Mouse (Mus musculus): ENCODE data around the gene Gm49396.
A peak's percentile ranks its signal among the peaks of the same experiment; 100 is the strongest.

Gm49396 gene

DNA sequence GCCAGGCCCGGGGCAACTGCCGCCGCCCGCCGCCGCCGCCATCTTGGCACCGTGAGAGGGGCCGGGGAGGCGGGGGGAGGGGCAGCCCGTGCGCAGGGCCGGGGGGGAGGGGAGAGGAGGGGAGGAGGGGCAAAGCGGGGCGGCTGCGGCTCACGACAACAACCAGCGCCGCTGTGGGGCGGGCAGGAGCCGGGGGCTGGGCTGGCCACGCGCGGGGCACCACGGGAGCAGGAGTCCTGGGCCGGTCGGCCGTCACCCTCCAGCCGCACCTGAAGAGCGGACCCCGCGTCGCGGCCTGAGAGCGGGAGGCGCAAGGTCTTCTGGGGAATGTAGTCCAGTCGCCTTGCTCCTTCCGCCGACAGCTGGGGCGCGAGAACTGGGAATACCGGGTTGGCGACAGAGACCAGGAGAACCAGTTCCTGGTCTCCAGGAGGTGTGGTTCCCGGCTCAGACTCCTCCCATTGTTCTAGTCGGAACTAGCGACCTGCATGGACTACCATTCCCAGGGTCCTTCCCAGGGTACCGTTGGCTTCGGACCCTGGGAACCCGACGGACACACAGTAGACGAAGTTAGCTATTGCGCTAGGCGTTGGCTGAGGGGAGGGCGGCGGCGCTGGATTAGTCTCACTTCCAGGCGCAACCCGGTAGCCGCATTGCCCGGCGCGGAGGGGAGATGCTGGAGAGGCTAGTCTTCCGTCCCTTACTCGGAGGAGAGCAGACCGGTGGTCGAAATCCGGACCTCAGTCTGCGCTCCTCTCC lies 25.7 kb downstream of the Gm49396 start, which contains the start of gene Kmt2b:
TSS of gene Kmt2b (minus strand) at position 51 of the 759 bp plus-strand sequence.
- peak; percentile 98 for DNase-seq (ENCODE audit: low spot score)

GRCm38 (mm10) chr7:30589435-30590301 lies 26.5 kb downstream of the Gm49396 start:
- peak; percentile 94 for DNase-seq (ENCODE audit: low spot score)

- DNase-seq (ENCODE audit: low spot score) = no peak
These were observed 27.9 kb downstream of the Gm49396 start for GRCm38 (mm10) chr7:30590927-30591604.

DNA sequence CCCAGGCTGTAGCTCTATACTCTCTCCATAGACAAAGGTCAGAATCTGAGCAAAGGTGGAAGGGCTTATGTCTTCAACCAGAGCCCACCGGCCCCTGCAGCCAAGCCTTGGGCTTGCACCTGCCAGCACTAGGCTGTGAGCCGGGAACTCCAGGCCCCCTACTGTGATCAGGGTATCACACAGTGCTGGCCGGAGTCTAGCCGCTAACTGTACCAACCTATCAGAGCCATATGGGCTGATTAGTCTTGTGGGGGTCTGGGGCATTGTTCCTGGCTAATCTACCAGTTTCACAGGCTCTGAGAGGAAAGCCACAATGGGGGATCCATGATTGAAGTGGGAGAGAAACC lies 28.4 kb downstream of the Gm49396 start:
- no peak for DNase-seq (ENCODE audit: low spot score)

DNA sequence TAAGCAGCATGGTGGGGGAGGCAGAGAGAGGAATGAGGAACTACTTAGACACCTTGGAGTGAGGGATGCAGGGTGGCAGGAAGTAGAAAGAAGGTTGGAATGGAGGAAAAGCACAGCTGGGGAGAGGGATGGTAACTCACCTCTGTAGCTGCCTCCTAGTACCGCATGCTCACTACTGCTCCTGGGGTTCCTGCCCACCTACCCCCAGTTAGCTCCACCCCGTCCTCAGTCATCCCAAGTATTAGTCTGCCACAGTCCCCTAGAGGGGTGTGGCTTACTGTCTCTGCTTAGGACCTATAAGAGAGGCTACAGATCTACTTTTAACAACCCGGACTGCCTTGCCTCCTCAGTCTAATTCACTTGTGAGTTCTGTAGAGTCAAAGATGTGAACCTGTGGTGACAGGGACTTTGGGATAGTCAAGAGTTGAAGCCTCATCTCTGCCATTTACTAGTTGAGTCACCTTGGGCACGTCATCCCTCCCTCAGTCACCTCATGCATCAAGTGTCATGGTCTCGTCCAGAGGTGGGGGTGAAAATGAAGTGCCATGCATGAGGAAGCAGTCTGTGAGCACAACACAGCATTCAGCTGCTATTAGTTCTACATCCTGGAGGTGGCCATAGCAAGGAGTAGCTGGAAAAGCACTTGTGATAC lies 29.8 kb downstream of the Gm49396 start:
- DNase-seq (ENCODE audit: low spot score) = no peak

DNA sequence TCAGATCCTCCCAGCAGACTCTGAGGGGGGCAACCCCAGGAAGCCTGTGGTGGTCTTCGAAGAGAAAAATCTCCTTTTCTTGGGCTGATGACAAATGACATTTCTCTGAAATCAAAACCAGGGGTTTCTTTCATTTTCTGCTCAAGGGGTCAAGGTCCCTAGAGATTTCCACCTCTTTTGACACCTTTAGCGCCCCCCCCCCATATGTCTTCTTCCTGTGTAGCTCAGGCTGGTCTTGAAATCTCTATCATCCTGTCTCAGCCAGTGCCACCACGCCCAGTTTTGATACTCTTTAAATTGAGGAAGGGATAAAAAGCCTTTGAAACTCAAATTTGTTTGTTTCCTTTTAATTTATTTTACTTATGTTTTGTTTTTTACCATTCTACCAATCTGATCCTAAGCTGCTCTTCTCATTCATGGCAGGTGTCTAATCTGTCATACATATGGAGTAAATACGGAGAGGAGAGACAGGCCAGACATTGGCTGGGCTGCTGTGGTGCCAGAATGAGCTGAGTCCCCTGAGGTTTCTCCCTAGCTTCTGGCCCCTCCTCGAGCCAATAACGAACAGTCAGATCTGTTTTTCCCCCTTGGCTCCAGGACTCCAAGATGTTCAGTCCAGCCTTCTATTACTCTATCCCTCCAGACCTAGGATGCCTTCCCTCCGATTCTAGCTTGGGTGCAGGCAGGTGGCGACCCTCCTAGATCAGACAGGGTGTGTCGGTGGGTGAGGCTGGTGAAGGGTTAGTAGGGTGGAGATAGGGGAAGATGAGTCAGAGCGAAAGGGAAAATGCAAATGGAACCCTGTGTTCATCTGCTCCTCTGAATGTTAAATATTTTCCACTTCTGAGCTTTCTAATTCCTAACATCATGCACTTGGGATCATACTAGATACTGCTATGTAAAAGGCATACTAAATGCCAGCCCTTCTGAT lies 30.7 kb downstream of the Gm49396 start:
- DNase-seq (ENCODE audit: low spot score) = no peak

DNA sequence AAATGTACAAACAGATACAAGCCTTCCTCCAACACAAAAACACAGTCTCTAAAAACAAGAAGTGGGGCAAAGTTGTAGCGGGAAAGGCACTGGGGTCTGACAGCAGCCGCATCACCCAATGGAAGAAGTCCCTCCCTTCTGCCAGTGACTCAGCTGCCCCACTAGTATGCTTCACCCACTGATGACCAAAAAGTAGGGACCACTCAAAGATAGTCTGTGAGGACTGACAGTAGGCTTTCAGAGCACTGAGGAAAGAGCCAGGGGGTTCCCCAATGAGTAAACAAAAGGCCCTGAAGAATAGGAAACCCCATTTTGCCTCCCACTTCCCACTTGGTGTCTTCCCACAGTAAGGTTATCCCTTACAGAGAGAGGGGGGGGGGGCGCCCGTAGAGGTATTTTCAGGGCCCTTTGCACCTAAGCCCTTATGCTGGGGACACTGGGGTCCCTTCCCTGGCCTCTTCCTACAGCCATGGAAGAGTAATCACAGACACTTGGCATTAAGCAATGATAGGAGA lies 31.4 kb downstream of the Gm49396 start:
- no peak for DNase-seq (ENCODE audit: low spot score)

GRCm38 (mm10) chr7:30596093-30596492 lies 32.9 kb downstream of the Gm49396 start:
- DNase-seq (ENCODE audit: low spot score) = no peak

GRCm38 (mm10) chr7:30596811-30597210 lies 33.7 kb downstream of the Gm49396 start:
- DNase-seq (ENCODE audit: low spot score) = no peak

DNA sequence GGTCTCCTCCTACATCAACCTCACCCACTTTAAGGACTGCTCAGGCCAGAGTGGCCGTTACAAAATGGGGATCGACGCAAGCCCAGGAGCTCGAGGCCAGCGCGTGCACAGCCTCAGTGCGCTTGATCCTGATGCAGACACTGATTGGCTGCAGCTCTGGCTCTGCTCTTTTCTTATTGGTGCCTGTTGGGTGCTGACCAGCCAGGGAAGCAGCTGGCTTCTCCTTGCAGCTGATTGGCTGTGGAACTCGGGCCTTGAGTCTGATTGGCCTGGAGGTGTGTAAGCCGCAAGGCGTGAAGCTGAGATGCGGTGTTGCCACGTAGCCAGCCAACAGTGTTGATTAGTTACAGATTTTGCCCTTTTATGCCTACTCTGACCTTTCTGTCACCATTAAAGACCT lies 35.6 kb downstream of the Gm49396 start, which contains the start of gene Zbtb32:
TSS of gene Zbtb32 (minus strand) at position 124 of the 400 bp plus-strand sequence.
- DNase-seq (ENCODE audit: low spot score) = no peak

DNA sequence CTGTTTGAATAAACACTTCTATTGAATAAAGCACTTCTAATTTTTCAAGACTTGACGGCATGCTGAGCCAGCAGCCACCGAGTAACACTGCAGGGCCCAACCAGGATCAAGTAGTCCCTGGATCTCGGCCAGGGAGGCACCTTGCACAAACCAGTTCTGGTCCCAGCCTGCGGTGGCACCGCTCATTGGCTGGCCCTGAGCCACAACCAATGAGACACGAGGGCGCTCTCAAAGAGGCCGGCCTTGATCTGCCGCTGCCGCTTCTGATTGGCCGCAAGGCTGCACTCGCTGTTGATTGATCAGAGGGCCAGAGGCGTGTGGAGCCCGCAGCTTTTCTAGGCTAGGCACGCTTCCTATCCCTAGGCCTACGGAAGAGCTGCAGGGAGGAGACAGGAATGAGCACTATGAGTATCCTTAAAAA lies 36.8 kb downstream of the Gm49396 start:
- DNase-seq (ENCODE audit: low spot score) = peak; percentile 88

DNA sequence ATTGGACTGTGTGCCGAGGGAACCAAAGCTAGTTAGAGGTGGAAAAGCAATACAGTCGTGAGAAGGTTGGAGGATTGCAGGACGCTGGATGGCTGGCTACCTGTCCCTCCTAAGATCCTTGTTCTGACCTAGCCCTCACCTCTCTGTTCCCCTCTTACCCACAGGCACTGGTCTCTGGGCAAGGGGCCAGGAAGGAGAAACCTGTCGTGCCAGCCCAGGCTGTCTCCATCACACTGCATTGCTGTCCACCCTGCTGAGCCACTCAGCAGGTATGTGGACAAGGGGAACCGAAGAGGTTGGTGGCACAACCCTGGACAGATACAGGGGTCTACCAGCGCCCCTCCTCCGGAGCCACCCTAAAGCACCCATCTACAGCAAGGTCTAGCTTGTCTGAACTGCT lies 37.5 kb downstream of the Gm49396 start:
- DNase-seq (ENCODE audit: low spot score) = no peak

- peak; percentile 27 for DNase-seq (ENCODE audit: low spot score)
These were observed 39.4 kb downstream of the Gm49396 start for GRCm38 (mm10) chr7:30602583-30602982.

DNA sequence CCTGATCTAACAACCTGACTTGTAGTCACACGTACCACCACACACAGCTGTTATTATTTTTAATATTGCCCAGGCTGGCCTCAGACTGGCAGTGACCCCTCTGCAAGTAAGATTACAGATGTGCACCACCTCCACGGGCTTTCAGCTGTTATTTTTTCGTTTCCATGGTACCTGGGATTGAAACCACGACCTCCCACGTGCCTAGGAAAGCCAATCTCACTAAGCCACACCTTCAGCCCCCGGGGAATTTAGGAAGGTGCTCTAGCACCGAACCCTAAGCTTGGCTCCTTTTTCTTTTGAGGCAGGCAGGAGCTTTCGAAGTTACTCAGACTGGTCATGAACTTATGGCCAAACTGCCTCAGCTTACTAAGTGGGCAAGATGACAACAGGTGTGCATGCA lies 41.3 kb downstream of the Gm49396 start:
- no peak for DNase-seq (ENCODE audit: low spot score)

DNA sequence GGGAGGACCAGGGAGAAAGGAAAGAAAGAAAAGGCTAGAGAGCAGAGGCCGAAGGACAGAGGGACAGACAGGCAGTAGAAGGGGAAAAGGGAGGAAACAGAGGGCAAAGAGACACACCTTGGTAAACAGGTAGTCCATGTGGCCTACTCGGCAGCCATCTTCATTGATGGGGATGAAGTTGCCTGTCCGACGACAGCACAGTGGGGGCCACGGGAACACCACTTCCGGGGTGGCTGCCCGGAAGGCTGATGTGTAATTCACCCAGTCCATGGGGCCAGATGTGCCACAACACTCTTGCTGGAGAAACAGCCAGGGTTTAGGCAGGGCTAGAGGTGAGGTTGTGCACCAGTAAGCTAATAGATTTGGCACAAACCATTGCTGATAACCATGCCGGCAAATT lies 41.8 kb downstream of the Gm49396 start:
- DNase-seq (ENCODE audit: low spot score) = no peak

DNA sequence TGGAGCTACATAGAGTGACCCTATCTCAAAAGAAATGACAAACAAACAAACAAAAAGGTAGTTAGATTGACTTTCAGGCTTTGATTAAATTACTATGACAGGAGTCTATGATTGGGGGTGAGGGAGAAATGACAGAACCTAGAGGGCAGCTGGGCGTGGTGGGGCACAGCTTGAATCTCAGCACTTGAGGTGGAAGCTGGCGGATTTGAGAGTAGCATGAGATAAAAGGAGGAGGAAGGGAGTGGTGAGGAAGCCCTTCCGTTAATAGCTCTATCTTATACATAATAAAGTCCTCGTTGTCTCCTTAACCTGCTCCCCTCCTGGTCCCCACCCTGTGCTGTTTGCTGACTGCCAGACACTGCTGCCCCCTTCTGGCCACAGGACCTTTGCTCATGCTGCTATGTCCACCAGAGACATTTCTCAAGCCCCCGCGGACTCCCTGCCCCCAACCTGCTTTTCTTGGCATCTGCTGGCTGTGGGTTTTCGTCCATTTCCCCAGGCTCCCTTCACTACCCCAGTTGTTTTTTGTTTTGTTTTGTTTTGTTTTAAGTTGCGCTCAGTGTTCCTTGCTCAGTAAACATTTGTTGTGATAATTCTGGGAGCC lies 44.7 kb downstream of the Gm49396 start:
- peak; percentile 69 for DNase-seq (ENCODE audit: low spot score)

- no peak for DNase-seq (ENCODE audit: low spot score)
These were observed 45.3 kb downstream of the Gm49396 start for GRCm38 (mm10) chr7:30608476-30608875.

DNA sequence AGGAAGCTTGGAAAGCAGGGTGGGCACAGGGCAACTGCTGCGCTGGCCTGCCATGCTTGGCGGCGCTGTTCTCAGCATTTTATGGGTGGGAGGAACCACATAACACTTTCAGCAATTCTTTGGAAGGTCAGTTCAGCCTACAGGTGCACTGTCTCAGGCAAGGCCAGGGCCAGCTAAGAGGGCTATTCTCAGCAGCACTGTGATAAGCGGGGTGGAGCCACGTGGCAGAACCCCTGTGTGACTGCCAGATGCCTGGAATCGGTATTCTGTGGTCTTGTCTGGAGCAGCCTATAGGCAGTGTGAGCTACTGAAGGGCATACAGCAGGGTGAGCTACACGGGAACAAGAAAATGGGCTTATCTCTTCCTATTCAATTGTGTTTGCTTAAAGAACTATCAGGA lies 46.9 kb downstream of the Gm49396 start:
- no peak for DNase-seq (ENCODE audit: low spot score)

DNA sequence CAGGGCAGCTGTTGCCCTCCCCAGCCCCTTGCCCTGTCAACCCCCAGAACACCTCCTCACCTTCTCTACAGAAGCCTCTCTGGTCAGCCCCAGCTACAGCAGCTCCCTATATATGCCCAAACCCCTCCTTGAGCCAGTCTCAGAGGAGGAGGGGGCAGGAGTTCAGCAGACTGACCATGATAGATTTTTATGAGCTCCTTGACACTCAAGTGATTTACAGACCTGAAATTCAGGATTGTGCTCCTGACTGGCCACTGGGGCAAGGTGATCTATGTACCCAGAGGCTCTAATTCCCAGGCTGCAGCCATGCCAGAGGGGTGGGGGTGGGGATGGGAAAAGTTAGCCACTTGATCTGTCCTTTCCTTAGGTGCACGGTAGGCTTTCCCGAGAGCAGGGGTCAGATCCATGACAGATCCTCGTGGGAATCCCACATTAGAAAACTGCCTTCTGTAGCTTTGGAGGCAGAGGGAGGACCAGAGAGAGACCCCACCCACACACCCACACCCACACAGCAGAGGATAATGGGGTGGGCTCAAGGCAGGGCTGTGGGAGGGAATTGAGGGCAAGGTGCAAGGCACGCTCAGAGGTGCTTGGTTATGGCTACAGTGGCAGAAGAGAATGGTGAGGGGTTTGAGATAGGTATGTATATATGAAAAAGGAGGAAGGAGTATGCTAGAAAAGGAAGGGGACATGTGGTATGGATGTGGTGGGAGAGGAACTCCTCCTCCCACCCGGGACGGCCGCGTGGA lies 49.7 kb downstream of the Gm49396 start, which contains the start of gene Upk1a:
TSS of gene Upk1a (minus strand) at position 194 of the 749 bp plus-strand sequence.
- DNase-seq (ENCODE audit: low spot score) = no peak

Measured in embryo, embryonic 10.5 days (tissue).